Mouse (Mus musculus): ENCODE results near the gene Nup50. TPM values are rescaled to one million over a fixed set of nuclear protein-coding genes. Genes with fewer than 3 reads are reported as not detected.
"Not testable (repeated sequence)": the region's sequence is repeated elsewhere in the genome, so short reads cannot be mapped to it uniquely, and the experiment has no call there.

Nup50 gene
- 10 to 100 TPM; 32.5 to 33.1 TPM for total RNA-seq (2021)

- intact Hi-C loops (cut with DNase I): loop anchor here (1.0 kb wide), 1 partner anchor 68 kb away; no protein-coding TSS in a partner anchor
- DNase-seq (ENCODE audit: low spot score in 2 of 2): peak; percentile 100
These were observed at the start of gene Nup50 for GRCm38 (mm10) chr15:84922884-84923507. TSS of gene Nup50 (plus strand) at chr15:84923411.

- peak; percentile 51 to 59 for DNase-seq (ENCODE audit: low spot score in 2 of 2)
These were observed 49.3 kb upstream of the Nup50 start for GRCm38 (mm10) chr15:84873867-84874266.

GRCm38 (mm10) chr15:84877029-84877815 lies 46.0 kb upstream of the Nup50 start:
- intact Hi-C loops (cut with DNase I): no loop called here
- DNase-seq (ENCODE audit: low spot score in 2 of 2): peak; percentile 74 to 76

More at GRCm38 (mm10) chr15:84873867-84874266, 49.3 kb upstream of the Nup50 start:
- intact Hi-C loops (cut with DNase I): loop anchor here (1.0 kb wide), 1 partner anchor 20 kb away; no protein-coding TSS in a partner anchor

GRCm38 (mm10) chr15:84888066-84888465 lies 35.1 kb upstream of the Nup50 start:
- no peak for DNase-seq (ENCODE audit: low spot score in 2 of 2)
- intact Hi-C loops (cut with DNase I): no loop called here

GRCm38 (mm10) chr15:84891246-84891645 lies 32.0 kb upstream of the Nup50 start:
- no peak for DNase-seq (ENCODE audit: low spot score in 2 of 2)
- intact Hi-C loops (cut with DNase I): loop anchor here (5.0 kb wide), 3 partner anchors 39 to 134 kb away; no protein-coding TSS in a partner anchor

GRCm38 (mm10) chr15:84891658-84892057 lies 31.6 kb upstream of the Nup50 start:
- intact Hi-C loops (cut with DNase I): loop anchor here (5.0 kb wide), 3 partner anchors 39 to 134 kb away; no protein-coding TSS in a partner anchor

GRCm38 (mm10) chr15:84896216-84896615 lies 27.0 kb upstream of the Nup50 start:
- DNase-seq (ENCODE audit: low spot score in 2 of 2); intact Hi-C loops (cut with DNase I): not testable (repeated sequence)

More at GRCm38 (mm10) chr15:84891658-84892057, 31.6 kb upstream of the Nup50 start:
- DNase-seq (ENCODE audit: low spot score in 2 of 2): peak; percentile 56 to 62

- intact Hi-C loops (cut with DNase I): no loop called here
- no peak for DNase-seq (ENCODE audit: low spot score in 2 of 2)
These were observed 26.5 kb upstream of the Nup50 start for GRCm38 (mm10) chr15:84896664-84897063.

- no peak for DNase-seq (ENCODE audit: low spot score in 2 of 2)
- intact Hi-C loops (cut with DNase I): no loop called here
These were observed 25.1 kb upstream of the Nup50 start for GRCm38 (mm10) chr15:84898077-84898476.

GRCm38 (mm10) chr15:84903843-84904385 lies 19.3 kb upstream of the Nup50 start:
- intact Hi-C loops (cut with DNase I): no loop called here
- DNase-seq (ENCODE audit: low spot score in 2 of 2): no peak

GRCm38 (mm10) chr15:84913201-84913600 lies 10.0 kb upstream of the Nup50 start:
- intact Hi-C loops (cut with DNase I): no loop called here
- DNase-seq (ENCODE audit: low spot score in 2 of 2): no peak

- intact Hi-C loops (cut with DNase I): no loop called here
- DNase-seq (ENCODE audit: low spot score in 2 of 2): no peak
These were observed 3.3 kb upstream of the Nup50 start, which contains the start of gene Gm29666 for GRCm38 (mm10) chr15:84919938-84920337. TSS of gene Gm29666 (minus strand) at chr15:84920038.

GRCm38 (mm10) chr15:84923508-84924181 lies 434 bp downstream of the Nup50 start:
- peak in 1 of 2 experiments; percentile 30 for DNase-seq (ENCODE audit: low spot score in 2 of 2)
- intact Hi-C loops (cut with DNase I): loop anchor here (1.0 kb wide), 1 partner anchor 68 kb away; no protein-coding TSS in a partner anchor

- DNase-seq (ENCODE audit: low spot score in 2 of 2): no peak
- intact Hi-C loops (cut with DNase I): loop anchor here (5.0 kb wide), 1 partner anchor 142 kb away; no protein-coding TSS in a partner anchor
These were observed 1.6 kb downstream of the Nup50 start for GRCm38 (mm10) chr15:84924781-84925315.

GRCm38 (mm10) chr15:84925495-84926018 lies 2.3 kb downstream of the Nup50 start:
- no peak for DNase-seq (ENCODE audit: low spot score in 2 of 2)
- intact Hi-C loops (cut with DNase I): loop anchor here (5.0 kb wide), 1 partner anchor 142 kb away; no protein-coding TSS in a partner anchor

GRCm38 (mm10) chr15:84932351-84932750 lies 9.1 kb downstream of the Nup50 start:
- no peak for DNase-seq (ENCODE audit: low spot score in 2 of 2)
- intact Hi-C loops (cut with DNase I): loop anchor here (5.0 kb wide), 1 partner anchor 115 kb away; no protein-coding TSS in a partner anchor

GRCm38 (mm10) chr15:84934901-84935300 lies 11.7 kb downstream of the Nup50 start:
- DNase-seq (ENCODE audit: low spot score in 2 of 2): peak in 1 of 2 experiments; percentile 70
- intact Hi-C loops (cut with DNase I): loop anchor here (5.0 kb wide), 1 partner anchor 112 kb away; no protein-coding TSS in a partner anchor

- no peak for DNase-seq (ENCODE audit: low spot score in 2 of 2)
- intact Hi-C loops (cut with DNase I): loop anchor here (5.0 kb wide), 1 partner anchor 47 kb away; the partner anchor contains the start of gene 5031439G07Rik
These were observed 16.9 kb downstream of the Nup50 start for GRCm38 (mm10) chr15:84940102-84940501.

All from left cerebral cortex, postnatal 36 days (tissue).